Mouse (Mus musculus) testis, postnatal 14 days (tissue): ENCODE data around the gene Sin3b.

Source experiments
- DNase-seq: peaks from one replicate; pipeline ENCODE4 v3.0.0; 2021; ENCODE audit warnings: low spot score

Sin3b gene

GRCm38 (mm10) chr8:72753781-72754180, 30.7 kb downstream of the Sin3b start:
- DNase-seq = peak; percentile 2

DNA sequence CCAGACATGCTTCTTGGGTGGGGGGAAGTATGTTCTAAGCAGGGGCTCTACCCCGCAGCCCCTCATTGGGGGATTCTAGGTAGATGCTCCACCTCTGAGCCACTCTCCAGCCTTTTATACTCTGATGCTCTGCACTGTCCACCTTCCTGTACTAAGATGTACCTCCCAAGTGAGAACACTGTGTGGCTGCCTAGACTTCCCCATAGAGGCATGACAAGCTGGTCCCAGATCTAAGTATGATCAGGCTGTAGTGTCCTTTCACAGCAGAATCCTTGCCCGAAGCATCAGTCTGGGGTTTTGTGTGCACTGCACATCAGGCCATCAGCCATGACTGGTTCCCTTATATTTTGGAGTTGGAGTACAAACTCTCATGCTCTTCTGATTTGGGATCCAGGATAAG, 32.9 kb downstream of the Sin3b start:
- peak; percentile 2 for DNase-seq

GRCm38 (mm10) chr8:72756771-72757390, 33.8 kb downstream of the Sin3b start:
- DNase-seq = no peak

- no peak for DNase-seq
Observed at GRCm38 (mm10) chr8:72757426-72758195, 34.5 kb downstream of the Sin3b start.

- DNase-seq = no peak
Observed at GRCm38 (mm10) chr8:72758310-72758709, 35.2 kb downstream of the Sin3b start.

- no peak for DNase-seq
Observed at GRCm38 (mm10) chr8:72760216-72760615, 37.1 kb downstream of the Sin3b start.

DNA sequence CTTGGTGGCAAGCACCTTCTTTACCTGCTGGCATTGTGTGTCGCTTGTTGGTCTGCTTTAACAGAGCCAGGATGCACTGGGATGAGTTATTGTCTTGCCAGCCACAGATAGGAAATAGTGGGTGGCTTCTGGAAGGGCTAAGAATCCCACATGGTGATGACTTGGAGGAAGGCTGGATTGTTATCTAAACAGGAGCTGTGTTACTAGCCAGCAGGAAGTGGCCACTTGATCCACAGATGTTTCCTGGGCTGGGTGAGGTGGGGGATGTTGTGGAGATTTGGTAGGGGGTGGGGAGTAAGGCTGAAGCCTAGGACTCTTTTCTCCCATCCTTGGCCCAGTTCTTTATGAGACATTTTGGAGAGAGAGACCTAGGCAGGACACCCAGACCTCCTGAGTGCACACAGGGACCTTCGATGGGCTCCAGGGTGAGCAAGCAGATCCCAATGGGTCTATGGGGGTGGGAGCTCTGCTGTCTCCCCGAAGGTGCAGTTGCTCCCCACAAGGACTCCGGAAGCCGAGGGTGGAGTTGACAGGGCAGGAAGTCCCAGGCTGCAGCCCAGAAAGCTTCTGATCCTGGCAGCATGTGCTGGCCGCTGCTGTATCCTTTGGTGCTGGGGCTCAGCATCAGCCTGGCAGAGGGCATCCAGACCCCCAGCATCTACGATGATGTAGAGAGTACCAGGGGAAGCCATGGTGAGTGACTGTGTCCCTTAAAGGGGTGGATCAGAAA, 38.4 kb downstream of the Sin3b start, which contains the start of gene F2rl3:
F2rl3 (plus strand) TSS at position 559 of the 730 bp plus-strand sequence.
- DNase-seq = no peak

GRCm38 (mm10) chr8:72762306-72762705, 39.2 kb downstream of the Sin3b start:
- no peak for DNase-seq

- no peak for DNase-seq
Observed at GRCm38 (mm10) chr8:72765696-72766095, 42.6 kb downstream of the Sin3b start.

DNA sequence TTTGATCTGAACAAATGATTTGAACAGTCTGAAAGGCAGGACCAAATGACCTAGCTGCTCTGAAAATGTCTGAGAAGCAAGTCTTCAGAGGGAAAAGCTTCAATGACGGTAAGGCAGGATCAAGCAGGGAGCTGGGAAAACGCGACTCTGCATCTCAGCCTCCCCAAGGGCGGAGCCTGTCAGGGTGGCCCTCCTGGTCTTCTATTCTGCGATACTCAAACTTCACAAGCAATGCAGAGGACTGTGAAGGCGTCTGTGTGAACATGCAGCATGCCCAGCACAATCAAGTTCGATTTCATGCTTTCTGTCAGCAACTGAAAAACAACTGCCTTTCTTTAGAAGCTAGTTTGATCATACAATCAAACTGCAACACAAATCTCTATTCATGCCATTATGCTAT, 43.7 kb downstream of the Sin3b start:
- no peak for DNase-seq

DNA sequence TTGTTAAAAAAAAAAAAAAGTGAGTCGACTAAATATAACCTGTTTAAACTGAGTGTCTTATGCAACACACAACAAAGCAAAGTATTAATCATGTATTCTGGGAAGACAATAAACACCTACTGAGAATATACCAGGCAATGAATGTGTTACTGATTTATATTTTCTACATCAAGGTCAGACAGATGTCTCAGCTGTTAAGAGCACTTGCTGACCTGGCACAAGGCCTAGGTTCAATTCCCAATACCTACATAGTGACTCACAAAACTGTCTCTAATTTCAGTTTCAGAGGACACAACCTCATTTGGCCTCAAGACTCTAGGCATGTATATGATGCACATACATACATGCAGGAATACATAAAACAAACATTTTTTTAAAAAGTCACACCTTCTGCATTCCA, 54.7 kb downstream of the Sin3b start:
- no peak for DNase-seq

GRCm38 (mm10) chr8:72780644-72781043, 57.6 kb downstream of the Sin3b start:
- no peak for DNase-seq

DNA sequence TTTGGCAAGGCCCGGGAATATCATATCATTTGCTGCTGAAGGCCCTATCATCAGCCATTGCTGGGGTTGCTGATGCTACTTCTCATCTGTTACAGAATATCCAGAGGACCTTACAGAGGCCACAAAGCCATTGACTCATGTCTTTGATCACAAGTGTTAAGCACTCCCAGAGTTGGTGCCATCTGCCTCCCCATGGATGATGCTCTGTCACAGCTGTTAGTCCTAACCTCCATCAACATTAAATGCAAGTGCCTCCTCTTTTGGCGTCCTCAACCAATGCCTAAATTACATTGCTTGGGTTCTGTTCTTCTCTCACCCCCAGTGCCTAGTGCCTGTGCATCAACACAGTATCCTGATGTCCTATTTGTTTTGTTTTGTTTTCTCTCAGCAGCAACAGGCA, 78.5 kb downstream of the Sin3b start:
- DNase-seq = no peak
